Mouse (Mus musculus): ENCODE data around the gene Pax8.

DNA sequence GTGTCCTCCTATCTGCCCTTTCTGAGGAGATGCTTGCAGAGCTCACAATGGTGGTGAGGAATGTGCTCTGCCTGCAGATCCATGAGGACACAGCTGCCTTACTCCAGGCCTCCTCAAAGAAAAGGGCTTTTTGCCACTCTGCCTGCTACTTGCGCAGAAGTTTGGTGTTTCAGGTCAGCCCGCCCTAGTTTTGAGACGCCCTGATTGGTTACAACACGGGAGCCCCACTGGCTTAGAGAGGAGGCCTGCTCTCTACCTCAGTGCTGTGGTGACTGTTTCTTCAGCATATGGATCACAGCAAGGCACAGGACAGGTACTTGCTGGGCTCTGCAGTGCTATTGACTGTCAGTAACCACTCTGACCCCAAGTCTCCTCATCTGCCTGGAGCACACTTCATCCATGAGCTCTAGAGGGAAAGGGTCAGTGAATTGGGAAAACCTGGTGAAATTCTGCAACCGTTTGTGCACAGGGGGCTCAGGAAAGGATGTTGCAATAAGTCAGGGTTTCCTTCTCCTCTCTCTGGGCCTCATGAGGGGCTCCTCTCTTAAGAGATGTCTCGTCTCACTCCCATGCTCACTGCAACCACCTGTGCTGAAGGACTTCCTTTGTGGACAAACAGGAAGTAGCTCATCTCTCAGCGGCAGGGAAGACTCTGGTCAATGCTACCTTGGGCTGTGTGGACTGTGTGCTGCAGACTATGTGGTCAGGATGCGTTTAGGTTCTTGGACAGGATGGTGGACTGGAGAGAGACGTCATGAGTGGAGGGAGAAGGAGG lies 92.8 kb downstream of the Pax8 start:
- no peak for TF ChIP-seq CTCF (IDR thresholded peaks at IDR 0.05; ENCODE audit: low read depth, low read length)
- no peak for TF ChIP-seq GATA1 (IDR thresholded peaks at IDR 0.05; ENCODE audit: borderline replicate concordance, low read length)
- no peak for TF ChIP-seq POLR2AphosphoS5 (IDR thresholded peaks at IDR 0.05; ENCODE audit: insufficient replicate concordance, low read depth, low read length)

Data from G1E (cell line).